Mouse (Mus musculus) liver, embryonic 14.5 days (tissue): Measurements from ENCODE around the gene Shank2.

Source experiments
- CTCF ChIP-seq: IDR thresholded peaks from 2 replicates; pipeline ENCODE4 v1.5.1; 2016; ENCODE audit warnings: antibody characterized with exemption, low read depth, control low read depth
- EP300 ChIP-seq: IDR thresholded peaks from 2 replicates; pipeline ENCODE4 v1.6.1; 2016; ENCODE audit warnings: antibody characterized with exemption, low read depth

GRCm38 (mm10) chr7:144170272-144170671 lies 168.5 kb downstream of the Shank2 start:
- TF ChIP-seq CTCF (no peak), EP300 (no peak)
